Mouse (Mus musculus) small intestine, adult 2 months (tissue): ENCODE data around the gene Tut7.

Experiments
- CTCF ChIP-seq: fragments of 200-500 bp; IDR thresholded peaks from 2 replicates; pipeline ENCODE4 v1.5.1; 2012; ENCODE audit warnings: low read depth, mild to moderate bottlenecking, control low read depth, inconsistent platforms, low read length, moderate library complexity, mixed read lengths; ENCODE audit not compliant: insufficient replicate concordance, insufficient read length; ENCODE audit errors: extremely low read depth
- POLR2A ChIP-seq: fragments of 200-500 bp; IDR thresholded peaks from 2 replicates; pipeline ENCODE4 v1.6.1; 2012; ENCODE audit warnings: low read depth, mild to moderate bottlenecking, control low read depth, inconsistent platforms, low read length, moderate library complexity

GRCm38 (mm10) chr13:59811581-59811980 lies 11.4 kb downstream of the Tut7 start:
- no peak for TF ChIP-seq POLR2A
- TF ChIP-seq CTCF, result no peak
